Mouse (Mus musculus): ENCODE data around the gene Dut.
"Not testable (repeated sequence)": the region's sequence is repeated elsewhere in the genome, so short reads cannot be mapped to it uniquely, and the experiment has no call there.

Dut gene

GRCm38 (mm10) chr2:125255886-125256285, 8.9 kb downstream of the Dut start:
- DNase-seq: no peak

DNA sequence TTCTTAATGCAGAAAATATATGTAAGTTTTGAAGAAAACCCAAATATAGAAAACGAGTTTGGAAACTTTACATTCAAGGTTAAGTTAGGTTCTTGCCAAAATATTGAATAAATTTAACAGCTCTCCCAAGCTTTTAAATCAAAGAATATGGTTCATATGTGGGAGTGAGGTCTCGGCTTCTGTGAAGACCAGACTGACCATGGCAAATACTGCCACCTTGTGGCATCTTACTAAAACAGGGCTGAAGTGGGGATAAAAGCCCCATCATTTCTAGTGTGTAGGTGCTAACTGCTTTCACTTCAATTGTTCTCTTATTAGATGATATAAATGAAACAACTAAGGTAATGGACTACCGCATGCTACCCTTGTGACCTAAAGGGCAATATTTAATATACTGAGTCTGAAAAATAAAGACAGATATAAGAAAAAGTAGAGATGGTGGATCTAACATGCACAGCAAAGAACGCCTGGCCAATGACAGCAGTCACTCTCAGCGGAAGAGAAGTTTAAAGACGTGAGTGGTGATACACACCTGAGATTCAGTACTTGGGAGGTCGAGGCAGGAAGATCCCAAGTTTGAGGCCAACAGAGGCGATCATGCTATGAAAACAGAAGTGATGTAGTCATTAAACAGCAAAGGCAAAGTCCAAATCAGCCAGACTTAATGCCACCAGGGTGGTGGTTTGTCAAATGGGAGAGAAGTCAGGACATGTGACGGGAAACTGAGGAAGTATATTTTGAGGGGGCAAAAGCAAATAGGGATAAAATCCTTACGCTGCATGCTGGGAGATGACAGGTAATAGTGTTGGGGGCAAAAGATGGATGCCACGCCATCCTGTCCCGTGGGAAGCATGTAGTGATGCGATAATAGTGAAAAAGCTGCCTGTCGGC, 12.5 kb downstream of the Dut start:
- peak; percentile 51 for DNase-seq

- DNase-seq: no peak
Measured at GRCm38 (mm10) chr2:125260326-125260725, 13.3 kb downstream of the Dut start.

DNA sequence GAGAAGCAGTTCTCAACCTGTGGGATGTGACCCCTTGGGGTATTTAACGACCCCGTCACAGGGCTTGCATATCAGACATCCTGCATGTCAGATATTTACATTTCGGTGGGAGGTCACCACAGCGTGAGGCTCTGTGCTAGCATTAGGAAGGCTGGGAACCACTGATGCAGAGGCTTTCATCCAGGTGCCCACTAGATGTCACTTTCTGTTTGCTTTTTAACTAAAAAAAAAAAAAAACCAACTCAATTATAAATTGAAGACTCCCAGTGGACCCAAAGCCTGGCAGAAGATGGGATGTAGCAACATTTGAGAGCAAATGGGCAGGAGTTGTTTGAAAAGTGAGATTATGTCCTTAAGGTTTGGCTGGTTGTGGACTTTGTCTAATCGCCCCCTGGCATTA, 16.1 kb downstream of the Dut start:
- DNase-seq: no peak

- DNase-seq: no peak
Measured at GRCm38 (mm10) chr2:125263753-125264152, 16.8 kb downstream of the Dut start.

DNA sequence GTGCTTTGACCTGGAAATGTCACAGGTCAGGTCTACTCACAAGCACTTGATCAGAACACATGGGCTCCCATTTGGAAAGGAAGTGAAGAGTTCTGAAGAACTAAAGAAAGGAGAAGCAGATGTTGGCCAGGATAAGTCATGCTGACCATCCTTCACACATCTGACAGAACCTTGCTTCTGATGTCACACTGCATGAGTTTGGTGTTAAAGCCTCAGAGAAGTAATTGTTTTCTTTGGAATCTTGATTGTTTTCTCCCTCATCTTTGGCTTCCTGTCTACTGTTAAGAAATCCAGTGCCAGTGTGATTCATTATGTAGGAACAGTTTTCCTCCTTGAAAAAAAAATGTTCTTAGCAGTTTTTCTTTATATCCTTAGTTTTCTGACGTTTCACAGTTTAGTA, 21.9 kb downstream of the Dut start:
- no peak for DNase-seq

GRCm38 (mm10) chr2:125275617-125276016, 28.6 kb downstream of the Dut start:
- no peak for DNase-seq

GRCm38 (mm10) chr2:125276692-125277091, 29.7 kb downstream of the Dut start:
- DNase-seq: no peak

DNA sequence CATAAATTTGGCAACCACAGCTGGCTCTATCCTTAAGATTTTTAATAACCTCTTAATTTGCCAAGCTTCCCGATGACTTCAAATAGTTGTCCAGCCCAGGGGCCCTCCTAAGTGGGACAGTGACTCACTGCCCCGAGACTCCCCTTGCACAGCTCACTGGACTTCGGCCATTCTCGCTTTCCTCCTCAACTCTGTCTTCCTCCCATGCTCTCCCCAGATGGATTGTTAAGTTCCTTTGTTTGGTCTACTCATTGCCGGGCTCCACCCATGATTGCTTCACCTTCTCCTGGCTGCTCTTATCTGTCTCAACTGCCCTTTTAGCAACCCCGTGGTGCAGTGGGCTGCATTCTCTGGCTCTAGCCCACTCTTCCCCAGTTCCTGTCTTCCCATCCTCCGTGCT, 31.5 kb downstream of the Dut start:
- no peak for DNase-seq

GRCm38 (mm10) chr2:125279995-125280394, 33.0 kb downstream of the Dut start:
- not testable (repeated sequence) for DNase-seq

DNA sequence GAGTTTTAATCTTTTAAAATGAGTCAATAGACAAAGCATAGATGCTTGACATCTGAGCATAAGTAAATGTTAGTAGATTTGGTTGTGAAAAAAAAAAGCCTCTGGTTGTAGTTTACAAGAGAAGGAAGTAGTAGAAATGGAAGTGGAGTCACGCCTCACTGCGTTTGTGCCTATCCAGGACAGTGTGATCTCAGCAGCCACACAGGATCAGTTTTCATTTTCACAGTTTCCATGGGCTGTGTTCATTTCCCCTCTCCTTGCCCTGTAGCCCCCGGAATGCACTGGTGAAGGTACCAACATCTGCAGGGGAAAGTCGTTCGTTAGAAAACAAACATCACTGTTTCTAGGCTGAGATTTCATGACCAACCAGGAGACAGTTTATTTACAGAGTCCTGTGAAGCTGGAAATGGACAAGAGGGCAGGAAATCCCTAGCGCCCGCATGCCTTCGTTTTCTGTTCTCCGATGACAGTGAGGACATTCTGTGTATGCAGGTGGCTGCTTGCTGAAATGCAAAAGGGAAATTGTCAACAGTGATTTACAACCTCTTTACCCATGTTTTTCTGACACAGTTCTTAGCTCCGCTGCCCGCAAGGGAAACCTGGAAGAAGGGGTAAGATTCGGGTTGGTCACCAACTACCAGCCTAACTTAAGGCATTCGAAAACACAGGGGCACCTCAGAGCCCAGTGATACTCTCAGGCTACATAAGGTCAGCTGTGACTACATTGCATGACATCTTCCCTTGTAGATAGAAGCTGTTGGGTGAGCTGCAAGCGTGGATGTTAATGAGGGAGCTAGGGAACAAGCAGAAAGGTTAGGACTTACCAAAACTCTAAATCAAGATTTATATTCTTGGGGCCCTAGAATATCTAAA, 35.6 kb downstream of the Dut start:
- no peak for DNase-seq

- DNase-seq: no peak
Measured at GRCm38 (mm10) chr2:125285777-125286176, 38.8 kb downstream of the Dut start.

GRCm38 (mm10) chr2:125290197-125290965, 43.4 kb downstream of the Dut start:
- DNase-seq: no peak

GRCm38 (mm10) chr2:125291101-125291500, 44.1 kb downstream of the Dut start:
- DNase-seq: no peak

DNA sequence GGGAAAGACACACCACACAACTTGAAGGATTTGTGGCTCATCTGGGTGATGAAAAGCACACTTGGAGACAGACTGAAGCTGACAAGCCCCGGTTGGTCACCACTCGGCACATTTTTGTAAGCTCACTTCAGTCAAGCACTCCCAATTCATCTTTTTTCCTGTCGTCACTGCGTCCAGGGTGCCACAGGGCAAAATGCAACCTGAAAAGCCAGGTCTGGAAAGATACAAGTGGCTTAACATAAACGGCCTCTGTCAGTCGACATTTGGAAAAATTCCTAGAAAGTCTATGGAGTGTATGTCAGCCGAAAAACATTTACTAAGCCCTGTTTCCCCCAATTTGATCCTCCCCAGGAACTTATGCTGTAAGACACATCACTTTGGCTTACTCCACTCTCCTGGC, 45.6 kb downstream of the Dut start:
- DNase-seq: no peak

DNA sequence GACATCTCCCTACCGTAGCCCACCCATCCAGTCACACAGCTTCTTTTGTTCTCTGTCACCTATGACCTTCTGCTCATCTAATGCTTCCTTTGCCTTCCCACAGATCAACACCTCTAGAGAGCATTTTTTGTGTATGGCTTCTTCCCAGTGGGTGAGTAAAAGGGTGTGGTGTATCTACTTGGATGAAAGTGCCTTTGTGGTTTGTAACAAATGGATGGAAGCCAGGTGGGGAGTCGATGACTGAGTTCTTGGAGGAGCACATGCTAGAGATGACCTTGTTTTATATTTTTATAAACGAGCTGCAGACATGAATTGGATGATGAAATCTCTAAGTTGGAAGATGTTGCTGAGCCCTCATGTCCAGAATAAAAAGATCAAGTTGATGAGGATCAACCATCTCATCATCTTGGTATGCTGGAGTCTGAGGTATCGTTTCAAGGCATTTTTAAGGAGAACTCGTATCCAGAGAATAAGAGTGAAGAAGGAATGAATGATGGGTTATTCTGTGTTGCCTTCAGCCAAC, 47.0 kb downstream of the Dut start:
- DNase-seq: no peak

- DNase-seq: no peak
Measured at GRCm38 (mm10) chr2:125295526-125295925, 48.5 kb downstream of the Dut start.

GRCm38 (mm10) chr2:125298841-125299240, 51.9 kb downstream of the Dut start:
- no peak for DNase-seq

- DNase-seq: no peak
Measured at GRCm38 (mm10) chr2:125301877-125302624, 55.1 kb downstream of the Dut start.

GRCm38 (mm10) chr2:125302625-125302924, 55.6 kb downstream of the Dut start:
- no peak for DNase-seq

- no peak for DNase-seq
Measured at GRCm38 (mm10) chr2:125303764-125304384, 56.9 kb downstream of the Dut start.

GRCm38 (mm10) chr2:125304746-125305145, 57.8 kb downstream of the Dut start:
- DNase-seq: no peak
